Mouse (Mus musculus) thymus, postnatal 36 days (tissue): ENCODE measurements around the gene Tnfaip8l2.
A peak's percentile ranks its signal among the peaks of the same experiment; 100 is the strongest.

ENCODE experiments used
- DNase-seq, 2 experiments: peaks; one replicate each; pipeline ENCODE4 v3.0.0; 2022; ENCODE audit warnings: mixed read lengths in 2 of 2

The Tnfaip8l2 gene

GRCm38 (mm10) chr3:95141952-95142616 is at the start of gene Tnfaip8l2:
Gene Tnfaip8l2, minus strand, starts transcription at chr3:95142360.
- peak; percentile 65 to 75 for DNase-seq

- no peak for DNase-seq
Observed at GRCm38 (mm10) chr3:95186888-95187287, 44.7 kb upstream of the Tnfaip8l2 start.

GRCm38 (mm10) chr3:95186100-95186499 is 43.9 kb upstream of the Tnfaip8l2 start:
- no peak for DNase-seq

GRCm38 (mm10) chr3:95184796-95185577 is 42.8 kb upstream of the Tnfaip8l2 start:
- DNase-seq = no peak

GRCm38 (mm10) chr3:95181841-95182240 is 39.7 kb upstream of the Tnfaip8l2 start:
- DNase-seq = no peak

- DNase-seq = no peak
Observed at GRCm38 (mm10) chr3:95179890-95180289, 37.7 kb upstream of the Tnfaip8l2 start.

GRCm38 (mm10) chr3:95178948-95179347 is 36.8 kb upstream of the Tnfaip8l2 start:
- no peak for DNase-seq

- no peak for DNase-seq
Observed at GRCm38 (mm10) chr3:95177583-95177982, 35.4 kb upstream of the Tnfaip8l2 start.

- no peak for DNase-seq
Observed at GRCm38 (mm10) chr3:95176500-95176899, 34.3 kb upstream of the Tnfaip8l2 start.

GRCm38 (mm10) chr3:95174011-95174592 is 31.9 kb upstream of the Tnfaip8l2 start:
- DNase-seq = peak; percentile 81 to 88

- peak; percentile 12 to 19 for DNase-seq
Observed at GRCm38 (mm10) chr3:95173256-95173949, 31.2 kb upstream of the Tnfaip8l2 start.

GRCm38 (mm10) chr3:95172526-95173255 is 30.5 kb upstream of the Tnfaip8l2 start:
- DNase-seq = peak in 1 of 2 experiments; percentile 20

- no peak for DNase-seq
Observed at GRCm38 (mm10) chr3:95171105-95171504, 28.9 kb upstream of the Tnfaip8l2 start.

GRCm38 (mm10) chr3:95169996-95170395 is 27.8 kb upstream of the Tnfaip8l2 start:
- no peak for DNase-seq

- no peak for DNase-seq
Observed at GRCm38 (mm10) chr3:95164840-95165239, 22.7 kb upstream of the Tnfaip8l2 start.

GRCm38 (mm10) chr3:95164256-95164550 is 22.0 kb upstream of the Tnfaip8l2 start:
- DNase-seq = no peak

- no peak for DNase-seq
Observed at GRCm38 (mm10) chr3:95163419-95164255, 21.5 kb upstream of the Tnfaip8l2 start.

GRCm38 (mm10) chr3:95162345-95162628 is 20.1 kb upstream of the Tnfaip8l2 start:
- no peak for DNase-seq

GRCm38 (mm10) chr3:95161618-95162344 is 19.6 kb upstream of the Tnfaip8l2 start:
- DNase-seq = no peak

GRCm38 (mm10) chr3:95161041-95161551 is 18.9 kb upstream of the Tnfaip8l2 start:
- DNase-seq = peak; percentile 12 to 41
